Mouse (Mus musculus) telencephalon, adult 2 months (tissue): Measurements from ENCODE around the gene Cox16.

Experiments
- DNase-seq: peaks from one replicate; pipeline ENCODE4 v3.0.0-alpha.2; 2011; ENCODE audit warnings: low read depth, low spot score

Gene Cox16

DNA sequence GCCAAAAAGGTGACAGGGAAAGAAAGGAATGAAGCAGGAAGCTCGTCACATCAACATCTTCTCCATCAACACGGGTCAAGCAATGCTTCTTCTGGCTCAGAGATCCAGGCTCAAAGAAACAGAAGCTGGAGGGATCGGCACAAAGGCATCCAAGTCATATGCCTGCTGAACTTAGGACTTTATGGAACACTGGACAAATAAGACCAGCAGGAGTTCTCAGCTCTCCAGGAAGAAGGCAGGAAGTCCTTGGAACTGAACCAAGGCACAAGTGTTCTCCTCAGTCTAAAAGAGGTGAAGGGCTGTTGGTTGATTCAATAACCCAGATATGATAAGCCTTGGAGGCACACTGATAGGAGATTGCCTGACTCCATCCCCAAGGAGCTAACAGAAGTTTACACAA, 159.9 kb downstream of the Cox16 start:
- no peak for DNase-seq

DNA sequence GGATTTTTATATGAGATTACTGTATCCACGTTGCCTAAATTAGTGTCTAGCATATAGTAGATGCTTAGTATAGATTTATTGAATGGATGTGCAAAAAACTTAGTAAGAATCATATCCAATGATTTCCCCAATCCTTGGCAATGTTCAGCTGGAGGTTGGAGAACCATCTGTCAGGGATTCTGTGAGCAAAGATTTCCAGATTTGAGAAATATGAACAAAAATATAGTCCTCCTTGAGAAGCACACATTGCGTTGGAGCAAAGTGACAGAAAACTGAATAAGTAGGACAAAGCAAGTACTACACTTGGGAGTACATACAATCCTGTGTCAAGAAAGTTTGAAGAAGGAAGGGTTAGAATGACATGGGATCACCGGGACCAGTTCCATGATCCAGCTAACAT, 160.8 kb downstream of the Cox16 start:
- DNase-seq: peak; percentile 80

DNA sequence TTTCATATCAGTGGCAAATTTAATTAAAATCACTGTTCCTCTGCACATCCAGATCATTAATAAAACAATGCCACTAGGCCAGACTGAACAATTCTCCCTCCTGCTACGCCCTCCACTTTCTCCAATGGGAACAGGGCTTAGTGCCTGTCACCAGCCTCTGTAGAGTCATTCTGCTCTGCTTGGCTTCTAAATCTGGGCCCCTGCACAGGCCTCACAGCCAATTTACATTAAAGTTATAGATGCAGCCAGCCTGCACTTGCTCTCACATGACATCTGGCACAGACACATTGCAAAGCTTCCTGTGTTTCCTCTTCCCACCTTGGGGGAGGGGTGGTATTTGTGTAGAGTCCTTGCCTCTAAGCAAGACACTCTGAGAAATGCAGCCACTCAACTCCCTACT, 163.9 kb downstream of the Cox16 start:
- no peak for DNase-seq

DNA sequence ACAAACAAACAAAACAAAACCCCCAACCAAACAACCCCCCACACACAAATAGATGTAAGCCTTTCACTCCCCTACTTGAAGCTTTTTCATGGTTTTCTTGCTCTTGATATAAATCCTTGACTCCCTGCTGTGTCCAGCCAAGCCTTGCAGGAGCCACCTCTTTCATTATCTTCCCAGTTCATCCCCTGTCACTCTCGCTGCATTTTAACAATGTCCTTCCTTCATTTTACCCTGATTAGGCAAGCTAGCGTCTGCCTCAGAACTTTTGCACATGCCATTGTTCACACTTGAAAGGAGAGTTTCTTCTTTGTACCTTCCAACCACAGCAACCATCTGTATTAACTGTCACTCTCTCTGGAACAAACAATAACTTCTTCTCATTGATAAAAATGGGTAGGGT, 167.1 kb downstream of the Cox16 start:
- DNase-seq: no peak

DNA sequence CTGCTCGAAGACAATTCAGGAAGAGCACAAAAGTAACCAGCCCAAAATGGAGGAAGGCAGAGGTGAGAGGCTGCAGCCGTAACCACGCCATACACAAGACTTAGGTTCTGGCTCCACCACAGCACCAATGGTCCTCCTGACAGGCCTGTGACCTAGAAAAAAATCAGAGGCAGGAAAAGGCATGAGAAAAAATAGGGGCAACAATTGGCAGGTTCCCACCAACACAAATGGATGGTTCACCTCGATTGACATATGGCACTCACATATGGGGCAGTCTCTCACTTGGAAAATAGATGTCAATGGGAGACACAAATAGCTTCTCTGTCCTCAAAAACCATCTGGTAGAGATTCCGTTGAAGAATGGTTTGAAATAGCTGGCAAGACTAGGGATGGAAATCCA, 169.0 kb downstream of the Cox16 start:
- DNase-seq: peak; percentile 41
